Mouse (Mus musculus) liver, embryonic 13.5 days (tissue): Measurements from ENCODE around the gene Ntrk1. TPM values are rescaled to one million over a fixed set of nuclear protein-coding genes. Genes with fewer than 3 reads are reported as not detected.
A peak's percentile ranks its signal among the peaks of the same experiment; 100 is the strongest.

ENCODE experiments used
- ATAC-seq: fragments of 200-750 bp; cut with Nextera tagmentation; 2 replicates; pipeline ENCODE4 v1.8.0; 2017; ENCODE audit warnings: low read depth, mild to moderate bottlenecking, moderate number of reproducible peaks, moderate library complexity
- DNase-seq: peaks from one replicate; pipeline ENCODE4 v3.0.0; 2022
- H3K27ac ChIP-seq: fragments of 300-500 bp; sonication (generic); 2 replicates; pipeline ENCODE4 v1.5.1; 2015; ENCODE audit warnings: moderate library complexity, mild to moderate bottlenecking, inconsistent platforms
- H3K27me3 ChIP-seq: fragments of 300-500 bp; sonication (generic); 2 replicates; pipeline ENCODE4 v1.6.1; 2015; ENCODE audit warnings: mild to moderate bottlenecking, inconsistent platforms
- H3K36me3 ChIP-seq: fragments of 300-500 bp; sonication (generic); 2 replicates; pipeline ENCODE4 v1.6.1; 2015; ENCODE audit warnings: mild to moderate bottlenecking, inconsistent platforms
- H3K4me1 ChIP-seq: fragments of 300-500 bp; sonication (generic); replicated peaks from 2 replicates; pipeline ENCODE4 v1.6.1; 2015; ENCODE audit warnings: inconsistent platforms
- H3K4me2 ChIP-seq: fragments of 300-500 bp; sonication (generic); 2 replicates; pipeline ENCODE4 v1.6.1; 2015; ENCODE audit warnings: inconsistent platforms, mild to moderate bottlenecking, moderate library complexity
- H3K4me3 ChIP-seq: fragments of 300-500 bp; sonication (generic); replicated peaks from 2 replicates; pipeline ENCODE4 v1.5.1; 2015; ENCODE audit warnings: mild to moderate bottlenecking, inconsistent platforms
- H3K9ac ChIP-seq: fragments of 300-500 bp; sonication (generic); 2 replicates; pipeline ENCODE4 v1.6.1; 2015; ENCODE audit warnings: mild to moderate bottlenecking, inconsistent platforms
- H3K9me3 ChIP-seq: fragments of 300-500 bp; sonication (generic); replicated peaks from 2 replicates; pipeline ENCODE4 v1.6.1; 2016; ENCODE audit warnings: inconsistent platforms
- WGBS: fragments of 180-500 bp; shearing (Covaris S2); methylation state at CpG from one replicate; pipeline ENCODE4 v1.1.7; 2015; ENCODE audit not compliant: insufficient replicate concordance; 5-methylcytosine and 5-hydroxymethylcytosine counted together
- polyA plus RNA-seq: library from polyadenylated mRNA; unstranded; fragments of >200 nt; fragmentation: Nextera tagmentation; extraction: Ambion mirVana; gene quantifications from 2 replicates; pipeline ENCODE4 v1.2.1, GENCODE M21; 2015

Ntrk1 gene
- polyA plus RNA-seq, 1 experiment from 2014 or later: 0.27 TPM

- no peaks in the 10 kb centered on the region for H3K36me3 ChIP-seq
- H3K9me3 ChIP-seq: no peaks in the 10 kb centered on the region
- H3K27me3 ChIP-seq: peaks cover 82% of the 10 kb centered on the region
- H3K4me2 ChIP-seq: no peak overlapping the region
- H3K27ac ChIP-seq: no peak overlapping the region
- no peak overlapping the region for H3K4me3 ChIP-seq
- 61% methylated on average over 4 of the region's 4 CpGs for WGBS
- ATAC-seq: no peak
- no peak overlapping the region for H3K9ac ChIP-seq
- no peaks in the 10 kb centered on the region for H3K4me1 ChIP-seq
- DNase-seq: no peak
Observed at GRCm38 (mm10) chr3:87812413-87812812, 17.5 kb upstream of the Ntrk1 start.

GRCm38 (mm10) chr3:87811297-87811696 lies 16.3 kb upstream of the Ntrk1 start:
- Histone ChIP-seq H3K36me3 (no peaks in the 10 kb centered on the region), H3K27ac (no peak overlapping the region), H3K9ac (no peak overlapping the region), H3K27me3 (peaks cover 83% of the 10 kb centered on the region), H3K4me3 (no peak overlapping the region), H3K4me2 (no peak overlapping the region), H3K4me1 (no peaks in the 10 kb centered on the region), H3K9me3 (no peaks in the 10 kb centered on the region)
- 60% methylated on average over 8 of the region's 8 CpGs for WGBS
- ATAC-seq (no peak), DNase-seq (no peak)

- Histone ChIP-seq H3K27ac (no peak overlapping the region), H3K9me3 (no peaks in the 10 kb centered on the region), H3K27me3 (peaks cover 83% of the 10 kb centered on the region), H3K4me3 (no peak overlapping the region; the same call in 1 of the 2 replicates), H3K4me2 (peak overlapping the region; percentile 28), H3K36me3 (no peaks in the 10 kb centered on the region), H3K9ac (no peak overlapping the region), H3K4me1 (0 out of 2 replicates have a peak, but pooled peaks cover under 1% of the 10 kb centered on the region)
- DNase-seq (no peak), ATAC-seq (peak; percentile 45)
- 11% methylated on average over 28 of the region's 28 CpGs for WGBS
Observed at GRCm38 (mm10) chr3:87809322-87809962, 14.5 kb upstream of the Ntrk1 start.

GRCm38 (mm10) chr3:87804038-87804677 lies 9.2 kb upstream of the Ntrk1 start:
- no peak for ATAC-seq
- H3K4me1 ChIP-seq: 0 out of 2 replicates have a peak, but pooled peaks cover 8% of the 10 kb centered on the region
- H3K4me2 ChIP-seq: peak overlapping the region; percentile 44
- WGBS: 4% methylated on average over 26 of the region's 26 CpGs
- H3K9ac ChIP-seq: no peak overlapping the region
- H3K27ac ChIP-seq: no peak overlapping the region
- H3K9me3 ChIP-seq: no peaks in the 10 kb centered on the region
- peak overlapping the region; percentile 17 for H3K4me3 ChIP-seq
- DNase-seq: no peak
- H3K36me3 ChIP-seq: no peaks in the 10 kb centered on the region
- H3K27me3 ChIP-seq: peaks cover 94% of the 10 kb centered on the region

GRCm38 (mm10) chr3:87801681-87802080 lies 6.7 kb upstream of the Ntrk1 start:
- Histone ChIP-seq H3K27ac (no peak overlapping the region), H3K9me3 (no peaks in the 10 kb centered on the region), H3K4me1 (peaks cover 8% of the 10 kb centered on the region; the same call in 1 of the 2 replicates), H3K36me3 (no peaks in the 10 kb centered on the region), H3K4me2 (no peak overlapping the region), H3K9ac (no peak overlapping the region), H3K27me3 (peaks cover 98% of the 10 kb centered on the region), H3K4me3 (no peak overlapping the region)
- DNase-seq: no peak
- ATAC-seq: no peak
- 46% methylated on average over 5 of the region's 5 CpGs for WGBS

- Histone ChIP-seq H3K27me3 (peaks cover 99% of the 10 kb centered on the region), H3K4me1 (peaks cover 9% of the 10 kb centered on the region), H3K9ac (no peak within 1 kb of the TSS), H3K36me3 (no peaks in the 10 kb centered on the region), H3K27ac (no peak within 1 kb of the TSS), H3K4me2 (peak within 1 kb of the TSS; percentile 45), H3K4me3 (peak within 1 kb of the TSS; percentile 6; the same call in 1 of the 2 replicates), H3K9me3 (no peaks in the 10 kb centered on the region)
- DNase-seq (no peak), ATAC-seq (no peak)
- 1% methylated on average over 29 of the region's 29 CpGs for WGBS
Observed at GRCm38 (mm10) chr3:87796736-87797334, 1.9 kb upstream of the Ntrk1 start, which contains the start of gene Insrr. Insrr (plus strand) TSS chr3:87796951.

- Histone ChIP-seq H3K4me3 (peak overlapping the region; percentile 30), H3K9ac (no peak overlapping the region), H3K27me3 (peaks cover 99% of the 10 kb centered on the region), H3K4me2 (peak overlapping the region; percentile 45), H3K4me1 (peaks cover 9% of the 10 kb centered on the region), H3K36me3 (no peaks in the 10 kb centered on the region), H3K9me3 (no peaks in the 10 kb centered on the region), H3K27ac (no peak overlapping the region)
- peak; percentile 6 for DNase-seq
- WGBS: 12% methylated on average over 33 of the region's 33 CpGs
- no peak for ATAC-seq
Observed at GRCm38 (mm10) chr3:87795336-87796277, 645 bp upstream of the Ntrk1 start.

- DNase-seq (no peak), ATAC-seq (no peak)
- Histone ChIP-seq H3K27ac (no peak overlapping the region), H3K4me3 (no peak overlapping the region), H3K9me3 (no peaks in the 10 kb centered on the region), H3K4me1 (peaks cover 5% of the 10 kb centered on the region; the same call in 1 of the 2 replicates), H3K9ac (no peak overlapping the region), H3K27me3 (peaks cover 42% of the 10 kb centered on the region), H3K4me2 (no peak overlapping the region), H3K36me3 (no peaks in the 10 kb centered on the region)
- WGBS: 40% methylated on average over 5 of the region's 5 CpGs
Observed at GRCm38 (mm10) chr3:87789768-87790167, 5.2 kb downstream of the Ntrk1 start.

- H3K4me2 ChIP-seq: no peak overlapping the region
- no peaks in the 10 kb centered on the region for H3K9me3 ChIP-seq
- no peak overlapping the region for H3K9ac ChIP-seq
- no peak overlapping the region for H3K27ac ChIP-seq
- no peak overlapping the region for H3K4me3 ChIP-seq
- 29% methylated on average over 1 of the region's 1 CpGs for WGBS
- 0 out of 2 replicates have a peak, but pooled peaks cover 3% of the 10 kb centered on the region for H3K4me1 ChIP-seq
- H3K36me3 ChIP-seq: no peaks in the 10 kb centered on the region
- DNase-seq (no peak), ATAC-seq (0 out of 2 replicates have a peak, but pooled peaks have one; percentile 26)
- peaks cover 36% of the 10 kb centered on the region for H3K27me3 ChIP-seq
Observed at GRCm38 (mm10) chr3:87789248-87789647, 5.7 kb downstream of the Ntrk1 start.

- DNase-seq: no peak
- no peak overlapping the region for H3K4me3 ChIP-seq
Observed at GRCm38 (mm10) chr3:87785626-87786214, 9.2 kb downstream of the Ntrk1 start.

More at GRCm38 (mm10) chr3:87785626-87786214, 9.2 kb downstream of the Ntrk1 start:
- Histone ChIP-seq H3K27ac (no peak overlapping the region), H3K4me1 (0 out of 2 replicates have a peak, but pooled peaks cover 3% of the 10 kb centered on the region), H3K27me3 (peaks cover 1% of the 10 kb centered on the region; the same call in 1 of the 2 replicates), H3K9me3 (no peaks in the 10 kb centered on the region), H3K4me2 (no peak overlapping the region), H3K36me3 (no peaks in the 10 kb centered on the region), H3K9ac (no peak overlapping the region)
- 54% methylated on average over 6 of the region's 6 CpGs for WGBS
- ATAC-seq: no peak
